Mouse (Mus musculus) kidney, postnatal 0 days (tissue): ENCODE data around the gene Eif4e3. TPM values are rescaled to one million over a fixed set of nuclear protein-coding genes. Genes with fewer than 3 reads are reported as not detected.

Experiments used
- ATAC-seq: fragments of 200-750 bp; cut with Nextera tagmentation; replicated peaks from 2 replicates; pipeline ENCODE4 v1.8.0; 2017; ENCODE audit warnings: low read depth, moderate number of reproducible peaks, moderate TSS enrichment, moderate library complexity; ENCODE audit not compliant: low FRiP score
- DNase-seq: peaks from one replicate; pipeline ENCODE4 v3.0.0-alpha.2; 2016; ENCODE audit warnings: low spot score
- H3K27ac ChIP-seq: fragments of 300-500 bp; sonication (generic); 2 replicates; pipeline ENCODE4 v1.5.1; 2014; ENCODE audit warnings: mild to moderate bottlenecking
- H3K27me3 ChIP-seq: fragments of 300-500 bp; sonication (generic); 2 replicates; pipeline ENCODE4 v1.6.1; 2014; ENCODE audit warnings: low read length, mixed read lengths; ENCODE audit not compliant: insufficient read depth
- H3K36me3 ChIP-seq: fragments of 300-500 bp; sonication (generic); 2 replicates; pipeline ENCODE4 v1.6.1; 2014; ENCODE audit warnings: low read length, mixed read lengths; ENCODE audit not compliant: insufficient read depth
- H3K4me1 ChIP-seq: fragments of 300-500 bp; sonication (generic); replicated peaks from 2 replicates; pipeline ENCODE4 v1.6.1; 2014; ENCODE audit warnings: antibody characterized with exemption, low read length, mixed read lengths; ENCODE audit not compliant: insufficient read depth
- H3K4me2 ChIP-seq: fragments of 300-500 bp; sonication (generic); 2 replicates; pipeline ENCODE4 v1.6.1; 2014; ENCODE audit warnings: mild to moderate bottlenecking, low read length, moderate library complexity, mixed read lengths
- H3K4me3 ChIP-seq: fragments of 300-500 bp; sonication (generic); replicated peaks from 2 replicates; pipeline ENCODE4 v1.5.1; 2014; ENCODE audit warnings: low read depth, low read length
- H3K9ac ChIP-seq: fragments of 300-500 bp; sonication (generic); 2 replicates; pipeline ENCODE4 v1.6.1; 2014; ENCODE audit warnings: low read depth, low read length
- H3K9me3 ChIP-seq: fragments of 300-500 bp; sonication (generic); replicated peaks from 2 replicates; pipeline ENCODE4 v1.6.1; 2016; ENCODE audit warnings: low read length, inconsistent platforms, mixed read lengths
- CTCF ChIP-seq: IDR thresholded peaks from 2 replicates; pipeline ENCODE4 v1.5.1; 2016; ENCODE audit warnings: antibody characterized with exemption, low read depth, mild to moderate bottlenecking, moderate library complexity
- WGBS: fragments of 180-500 bp; shearing (Covaris S2); extraction: QIAGEN DNeasy Blood & Tissue Kit; methylation state at CpG from one replicate; pipeline ENCODE4 v1.1.7; 2014; 5-methylcytosine and 5-hydroxymethylcytosine counted together
- polyA plus RNA-seq: library from polyadenylated mRNA; unstranded; fragments of >200 nt; fragmentation: Nextera tagmentation; extraction: Ambion mirVana; gene quantifications from 2 replicates; pipeline ENCODE4 v1.2.1, GENCODE M21; 2015

Gene Eif4e3
- polyA plus RNA-seq, 1 experiment from 2014 or later = 16.4 TPM

GRCm38 (mm10) chr6:99655488-99655887 lies 11.1 kb downstream of the Eif4e3 start:
- no peak overlapping the region for H3K4me3 ChIP-seq
- ATAC-seq (no peak), DNase-seq (no peak)
- no peaks in the 10 kb centered on the region for H3K9me3 ChIP-seq
- no peak overlapping the region for H3K27ac ChIP-seq
- no peaks in the 10 kb centered on the region for H3K27me3 ChIP-seq
- H3K9ac ChIP-seq = no peak overlapping the region
- TF ChIP-seq CTCF = no peak
- H3K4me1 ChIP-seq = no peaks in the 10 kb centered on the region
- no peaks in the 10 kb centered on the region for H3K36me3 ChIP-seq
- 61% methylated on average over 7 of the region's 7 CpGs for WGBS
- H3K4me2 ChIP-seq = no peak overlapping the region

GRCm38 (mm10) chr6:99654343-99654742 lies 12.2 kb downstream of the Eif4e3 start:
- no peak for ATAC-seq

DNA sequence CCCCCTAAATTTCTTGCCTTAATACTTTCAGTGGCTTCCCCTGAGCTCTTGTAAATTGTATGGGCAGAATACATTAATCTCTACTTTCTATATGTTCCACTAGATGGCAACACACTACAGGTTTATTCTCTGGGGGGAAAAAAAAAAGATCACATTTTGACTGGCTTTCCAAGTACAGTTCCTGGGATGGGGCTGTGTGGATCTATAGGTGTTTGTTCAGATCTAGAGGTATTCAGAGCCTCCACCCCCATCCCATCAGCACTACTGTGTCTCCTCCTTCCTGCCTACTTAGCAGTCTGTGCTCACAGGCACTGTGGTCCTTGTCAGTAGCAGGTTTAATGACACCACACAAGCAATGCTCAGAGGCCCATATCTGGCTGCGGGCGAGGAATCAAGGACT lies 14.2 kb downstream of the Eif4e3 start:
- DNase-seq = peak; percentile 55
- WGBS = 87% methylated on average over 2 of the region's 2 CpGs
- ATAC-seq = no peak

More at GRCm38 (mm10) chr6:99654343-99654742, 12.2 kb downstream of the Eif4e3 start:
- H3K4me3 ChIP-seq = no peak overlapping the region
- no peaks in the 10 kb centered on the region for H3K36me3 ChIP-seq
- 55% methylated on average over 5 of the region's 5 CpGs for WGBS
- no peaks in the 10 kb centered on the region for H3K4me1 ChIP-seq
- H3K4me2 ChIP-seq = no peak overlapping the region
- no peaks in the 10 kb centered on the region for H3K27me3 ChIP-seq
- no peak for TF ChIP-seq CTCF
- H3K27ac ChIP-seq = no peak overlapping the region
- DNase-seq = no peak
- H3K9me3 ChIP-seq = no peaks in the 10 kb centered on the region
- H3K9ac ChIP-seq = no peak overlapping the region

DNA sequence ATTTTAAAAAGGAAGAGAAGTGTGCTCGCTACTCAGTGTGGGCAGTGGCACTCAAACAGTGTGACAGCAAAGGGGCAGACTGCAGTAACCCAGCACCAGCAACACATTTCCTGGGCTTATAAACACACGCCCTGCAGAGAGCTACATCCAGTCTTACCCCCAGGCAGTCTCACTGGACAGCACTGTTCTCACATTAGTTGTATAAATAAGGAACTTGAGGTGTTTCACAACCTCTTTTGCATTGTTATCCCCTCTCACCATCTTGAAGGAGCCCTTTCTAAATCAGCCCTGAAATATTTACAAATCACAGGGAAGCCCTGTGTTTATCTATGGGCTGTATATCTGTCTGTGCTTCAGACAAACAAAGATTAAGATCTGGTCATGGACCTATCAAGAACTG lies 17.3 kb downstream of the Eif4e3 start:
- 57% methylated on average over 2 of the region's 2 CpGs for WGBS
- Histone ChIP-seq H3K36me3 (no peaks in the 10 kb centered on the region), H3K27ac (no peak overlapping the region), H3K4me1 (no peaks in the 10 kb centered on the region), H3K9me3 (no peaks in the 10 kb centered on the region), H3K4me3 (no peak overlapping the region), H3K4me2 (no peak overlapping the region), H3K27me3 (no peaks in the 10 kb centered on the region), H3K9ac (no peak overlapping the region)
- TF ChIP-seq CTCF = no peak
- no peak for DNase-seq
- no peak for ATAC-seq

More for the DNA sequence above, 14.2 kb downstream of the Eif4e3 start:
- Histone ChIP-seq H3K27me3 (no peaks in the 10 kb centered on the region), H3K9ac (no peak overlapping the region), H3K27ac (no peak overlapping the region), H3K36me3 (no peaks in the 10 kb centered on the region), H3K4me2 (no peak overlapping the region), H3K4me1 (no peaks in the 10 kb centered on the region), H3K4me3 (no peak overlapping the region), H3K9me3 (no peaks in the 10 kb centered on the region)
- peak; percentile 56 for TF ChIP-seq CTCF

DNA sequence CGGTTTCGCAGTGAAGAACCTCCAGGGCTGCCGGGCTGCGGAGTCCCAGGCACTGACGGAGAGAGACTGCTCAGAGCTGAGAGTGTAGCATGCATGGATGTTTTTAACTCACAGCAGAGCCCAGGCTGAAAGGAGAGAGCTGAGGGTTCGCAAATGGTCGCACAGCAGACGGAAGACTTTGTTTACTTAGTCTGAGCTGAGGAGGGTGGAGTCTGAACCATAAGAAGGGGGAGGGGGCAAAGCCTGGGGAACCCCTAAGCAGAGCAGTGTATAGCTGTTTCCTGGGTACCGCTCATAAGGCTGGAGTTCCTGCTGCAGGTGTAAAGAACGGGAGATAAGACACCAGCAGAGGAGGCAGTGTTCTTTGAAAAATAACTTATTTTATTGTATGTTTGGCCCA lies 20.2 kb downstream of the Eif4e3 start:
- Histone ChIP-seq H3K4me2 (no peak overlapping the region), H3K36me3 (no peaks in the 10 kb centered on the region), H3K27ac (no peak overlapping the region), H3K4me1 (no peaks in the 10 kb centered on the region), H3K9me3 (no peaks in the 10 kb centered on the region), H3K9ac (no peak overlapping the region), H3K4me3 (no peak overlapping the region), H3K27me3 (no peaks in the 10 kb centered on the region)
- DNase-seq = no peak
- ATAC-seq = 0 out of 2 replicates have a peak, but pooled peaks have one; percentile 56
- 57% methylated on average over 10 of the region's 10 CpGs for WGBS
- no peak for TF ChIP-seq CTCF

DNA sequence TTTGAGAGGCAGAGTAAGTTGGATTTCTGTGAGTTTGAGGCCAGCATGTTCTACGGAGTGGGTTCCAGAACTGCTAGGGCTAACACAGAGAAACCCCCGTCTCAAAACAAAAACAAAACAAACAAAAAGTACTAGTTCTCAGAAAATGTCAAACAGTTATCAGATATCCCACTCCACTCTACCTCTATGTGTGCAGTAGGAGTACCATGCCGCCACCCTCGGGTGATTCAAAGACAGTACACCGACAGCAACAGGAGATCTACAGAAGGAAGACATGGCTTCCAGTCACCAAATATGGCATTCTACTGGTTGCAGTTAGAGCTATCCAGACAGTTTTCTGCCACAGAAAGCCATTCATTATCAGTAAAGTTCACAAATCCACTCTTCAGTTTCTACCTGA lies 21.7 kb downstream of the Eif4e3 start:
- H3K4me3 ChIP-seq = no peak overlapping the region
- H3K36me3 ChIP-seq = no peaks in the 10 kb centered on the region
- H3K9me3 ChIP-seq = no peaks in the 10 kb centered on the region
- ATAC-seq = no peak
- H3K27ac ChIP-seq = peak overlapping the region; percentile 40; the same call in 1 of the 2 replicates
- peak; percentile 20; the same call in 1 of the 2 replicates for TF ChIP-seq CTCF
- H3K27me3 ChIP-seq = no peaks in the 10 kb centered on the region
- no peak for DNase-seq
- H3K4me1 ChIP-seq = no peaks in the 10 kb centered on the region
- no peak overlapping the region for H3K9ac ChIP-seq
- WGBS = 77% methylated on average over 5 of the region's 5 CpGs
- H3K4me2 ChIP-seq = no peak overlapping the region

DNA sequence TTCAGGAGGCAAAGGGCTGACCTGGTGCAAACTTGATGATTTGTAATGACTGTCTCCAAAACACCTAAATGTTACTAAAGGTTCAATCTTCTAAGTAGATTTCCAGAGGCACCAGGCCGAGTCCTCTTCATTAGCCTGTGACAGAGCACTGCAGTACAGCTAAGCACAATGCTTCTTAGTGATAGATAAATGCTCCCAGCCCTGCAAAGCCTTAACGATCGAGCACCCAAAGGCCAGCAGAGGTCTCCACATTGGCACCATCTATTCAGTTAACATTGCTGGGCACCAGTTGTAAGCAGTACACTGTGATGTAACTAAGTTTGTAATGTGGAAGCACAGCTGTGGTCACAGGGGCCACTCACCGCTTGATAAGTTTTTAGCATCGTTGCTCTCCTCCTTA lies 22.2 kb downstream of the Eif4e3 start:
- Histone ChIP-seq H3K27ac (peak overlapping the region; percentile 40; the same call in 1 of the 2 replicates), H3K4me2 (no peak overlapping the region), H3K4me3 (no peak overlapping the region), H3K9ac (no peak overlapping the region), H3K9me3 (no peaks in the 10 kb centered on the region), H3K27me3 (no peaks in the 10 kb centered on the region), H3K4me1 (no peaks in the 10 kb centered on the region), H3K36me3 (no peaks in the 10 kb centered on the region)
- 71% methylated on average over 5 of the region's 5 CpGs for WGBS
- DNase-seq = no peak
- TF ChIP-seq CTCF = no peak
- ATAC-seq = no peak
